Mouse (Mus musculus): ENCODE measurements around the gene Mapk8ip2.
A peak's percentile ranks its signal among the peaks of the same experiment; 100 is the strongest.

DNA sequence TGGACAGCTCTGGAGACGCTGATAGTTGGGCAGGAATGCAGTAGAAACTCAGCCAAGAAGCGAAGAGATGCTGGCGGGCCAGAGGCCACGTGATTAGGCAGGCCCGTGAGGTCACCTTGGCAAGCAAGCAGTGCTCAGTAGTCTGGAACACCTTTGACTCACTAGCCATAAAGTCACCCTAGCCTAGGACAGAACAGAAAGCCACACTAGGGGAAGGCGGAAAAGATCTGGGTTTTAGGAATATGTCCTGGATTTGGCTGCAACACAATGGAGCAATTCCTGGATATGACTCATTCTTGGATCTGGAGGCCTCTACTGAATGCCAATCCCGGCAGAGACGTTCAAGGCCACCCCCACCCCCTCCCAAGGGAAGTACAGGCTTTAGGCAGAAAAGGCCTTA lies 26.9 kb downstream of the Mapk8ip2 start:
- TF ChIP-seq CTCF (IDR thresholded peaks at IDR 0.05; ENCODE audit: low read depth) (no peak), EP300 (IDR thresholded peaks at IDR 0.05; ENCODE audit: low read depth) (peak; percentile 85)
